Mouse (Mus musculus) bone marrow, adult 2 months (tissue): ENCODE measurements around the gene Usp36. TPM values are rescaled to one million over a fixed set of nuclear protein-coding genes. Genes with fewer than 3 reads are reported as not detected.

ENCODE experiments used
- H3K27ac ChIP-seq: fragments of 200-500 bp; 2 replicates; pipeline ENCODE4 v1.5.1; 2012; ENCODE audit warnings: low read depth, mild to moderate bottlenecking, control low read depth, inconsistent platforms, low read length; ENCODE audit not compliant: control insufficient read depth, poor library complexity, insufficient read depth
- H3K4me1 ChIP-seq: fragments of 200-500 bp; 2 replicates; pipeline ENCODE4 v1.6.1; 2011; ENCODE audit warnings: low read length; ENCODE audit not compliant: control insufficient read depth, insufficient read depth
- H3K4me3 ChIP-seq: fragments of 200-500 bp; replicated peaks from 2 replicates; pipeline ENCODE3; 2011; ENCODE audit warnings: mild to moderate bottlenecking, low read depth, low read length, control low read depth; ENCODE audit not compliant: control insufficient read depth
- CTCF ChIP-seq: fragments of 200-500 bp; IDR thresholded peaks from 2 replicates; pipeline ENCODE4 v1.5.1; 2011; ENCODE audit warnings: low read length, control low read depth; ENCODE audit not compliant: control insufficient read depth, insufficient read depth
- POLR2A ChIP-seq: fragments of 200-500 bp; IDR thresholded peaks from 2 replicates; pipeline ENCODE4 v1.6.1; 2011; ENCODE audit warnings: low read depth, mild to moderate bottlenecking, control low read depth, low read length, borderline replicate concordance; ENCODE audit not compliant: control insufficient read depth
- WGBS: fragments of 180-500 bp; shearing (Covaris S2); methylation state at CpG from one replicate; pipeline ENCODE4 v1.1.7; 2018; 5-methylcytosine and 5-hydroxymethylcytosine counted together
- polyA plus RNA-seq: library from polyadenylated mRNA; stranded (reverse); fragments of >200 nt; gene quantifications from 2 replicates; pipeline ENCODE4 v1.2.4, GENCODE M21; 2011; ENCODE audit warnings: low replicate concordance; ENCODE audit not compliant: missing spikeins, insufficient read depth, insufficient read length

Usp36 gene
- polyA plus RNA-seq, 1 experiment, result 18.5 TPM

- TF ChIP-seq POLR2A, result no peak
- no peak for TF ChIP-seq CTCF
- H3K4me3 ChIP-seq, result no peak overlapping the region
- peaks cover 12% of the 10 kb centered on the region for H3K4me1 ChIP-seq
- H3K27ac ChIP-seq, result no peak overlapping the region
- 27% methylated on average over 7 of the region's 7 CpGs for WGBS
These were observed 69.3 kb downstream of the Usp36 start for GRCm38 (mm10) chr11:118220561-118221262.

- Histone ChIP-seq H3K4me3 (no peak overlapping the region), H3K4me1 (peaks cover 15% of the 10 kb centered on the region), H3K27ac (no peak overlapping the region)
- TF ChIP-seq POLR2A (no peak), CTCF (no peak)
- WGBS, result 88% methylated on average over 4 of the region's 4 CpGs
These were observed 71.0 kb downstream of the Usp36 start for GRCm38 (mm10) chr11:118219066-118219465.

GRCm38 (mm10) chr11:118216468-118216867 lies 73.6 kb downstream of the Usp36 start:
- Histone ChIP-seq H3K27ac (peak overlapping the region; percentile 21), H3K4me1 (peaks cover 10% of the 10 kb centered on the region), H3K4me3 (no peak overlapping the region)
- no peak for TF ChIP-seq CTCF
- no peak for TF ChIP-seq POLR2A
- WGBS, result 79% methylated on average over 6 of the region's 6 CpGs

DNA sequence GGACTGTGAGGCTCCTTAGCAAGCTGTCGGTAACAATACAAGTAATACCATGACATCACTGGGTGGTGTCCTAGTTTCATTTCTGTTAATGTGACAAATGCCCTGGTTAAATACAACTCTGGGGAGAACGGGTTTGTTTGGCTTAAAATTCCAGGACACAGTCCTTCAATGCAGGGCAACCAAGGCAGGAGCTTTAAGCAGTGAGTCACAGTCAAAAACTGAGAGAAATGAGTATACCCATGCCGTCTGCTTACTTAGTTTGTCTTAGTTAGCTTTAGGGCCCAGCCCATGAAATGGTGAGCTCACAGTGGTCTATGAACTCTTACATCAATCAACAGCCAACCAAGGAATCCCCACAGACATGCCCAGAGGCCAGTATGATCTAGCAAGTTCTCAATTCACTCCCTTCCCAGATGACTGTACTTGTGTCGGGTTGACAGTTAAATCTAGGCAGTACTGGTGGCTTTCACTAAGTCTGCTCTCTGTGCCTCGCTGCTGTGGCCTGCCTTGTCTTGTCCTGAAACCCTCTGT lies 74.1 kb downstream of the Usp36 start:
- Histone ChIP-seq H3K4me1 (peaks cover 12% of the 10 kb centered on the region), H3K4me3 (no peak overlapping the region), H3K27ac (peak overlapping the region; percentile 21)
- WGBS, result 57% methylated on average over 5 of the region's 5 CpGs
- no peak for TF ChIP-seq CTCF
- no peak for TF ChIP-seq POLR2A

DNA sequence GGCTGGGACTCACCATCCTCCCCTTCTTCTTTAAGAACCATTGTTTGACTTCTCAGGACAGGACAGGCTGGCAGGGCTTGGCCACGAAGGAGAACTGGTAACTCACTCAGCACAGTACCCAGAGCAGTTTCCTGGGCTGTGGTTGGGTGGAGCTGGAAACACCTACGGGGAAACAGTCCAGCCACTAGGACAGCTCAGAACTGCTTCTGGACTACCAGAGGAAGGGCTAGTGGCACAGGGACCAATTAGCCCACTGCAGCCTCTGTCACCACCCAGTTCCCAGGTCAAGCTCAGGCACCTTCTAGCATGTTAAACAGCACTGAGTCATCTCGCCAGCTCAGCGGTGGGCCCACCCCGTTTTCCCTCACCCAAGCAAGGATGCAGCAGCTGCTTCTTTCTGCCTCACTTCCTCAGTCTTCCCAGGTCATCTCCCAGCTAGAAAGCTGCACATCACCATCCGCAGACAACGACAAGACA lies 77.4 kb downstream of the Usp36 start:
- Histone ChIP-seq H3K4me1 (peaks cover 28% of the 10 kb centered on the region), H3K27ac (peak overlapping the region; percentile 93), H3K4me3 (peak overlapping the region; percentile 50)
- WGBS, result 18% methylated on average over 7 of the region's 7 CpGs
- TF ChIP-seq CTCF (peak; percentile 13; the same call in 1 of the 2 replicates), POLR2A (no peak; the same call in 1 of the 2 replicates)

- peaks cover 29% of the 10 kb centered on the region for H3K4me1 ChIP-seq
- H3K4me3 ChIP-seq, result peak overlapping the region; percentile 72
- 9% methylated on average over 10 of the region's 10 CpGs for WGBS
- 0 out of 2 replicates have a peak, but pooled peaks have one; percentile 47 for TF ChIP-seq POLR2A
- TF ChIP-seq CTCF, result no peak
- H3K27ac ChIP-seq, result peak overlapping the region; percentile 93
These were observed 78.1 kb downstream of the Usp36 start for GRCm38 (mm10) chr11:118211749-118212635.

GRCm38 (mm10) chr11:118210962-118211361 lies 79.1 kb downstream of the Usp36 start:
- WGBS, result 23% methylated on average over 5 of the region's 5 CpGs

DNA sequence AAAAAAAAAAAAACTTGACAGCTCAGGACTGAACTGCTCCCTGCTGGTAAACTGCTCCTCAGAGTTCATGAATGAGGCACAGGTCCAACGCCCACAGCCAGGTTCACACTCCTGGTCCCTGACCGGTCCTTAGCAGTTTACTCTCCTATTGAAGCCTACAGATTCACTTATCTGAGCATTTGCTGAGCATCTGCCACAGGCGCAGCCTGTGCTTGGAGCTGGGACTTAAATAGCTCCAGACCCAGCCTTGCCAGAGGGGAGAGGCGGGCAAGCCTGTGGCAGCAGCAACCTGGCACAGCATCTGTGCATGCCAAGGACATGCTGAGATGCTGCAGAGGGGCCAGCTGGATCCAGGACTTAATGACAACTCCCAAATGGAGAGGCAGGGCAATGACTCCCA lies 79.9 kb downstream of the Usp36 start:
- Histone ChIP-seq H3K4me1 (peaks cover 27% of the 10 kb centered on the region), H3K4me3 (no peak overlapping the region), H3K27ac (peak overlapping the region; percentile 26; the same call in 1 of the 2 replicates)
- TF ChIP-seq CTCF, result no peak
- 82% methylated on average over 4 of the region's 4 CpGs for WGBS

More at GRCm38 (mm10) chr11:118210962-118211361, 79.1 kb downstream of the Usp36 start:
- peak overlapping the region; percentile 93 for H3K27ac ChIP-seq
- no peak overlapping the region for H3K4me3 ChIP-seq
- no peak for TF ChIP-seq POLR2A
- no peak for TF ChIP-seq CTCF
- peaks cover 27% of the 10 kb centered on the region for H3K4me1 ChIP-seq

Other genes starting within 250 kb of the Usp36 start
- gene Dnah17, start 159.6 kb downstream of the Usp36 start, polyA plus RNA-seq, result 0.56 and 1.6 TPM in 2 replicates
- 19.2 and 28.3 TPM in 2 replicates for gene Cyth1, start 41.7 kb downstream of the Usp36 start, polyA plus RNA-seq
- gene Cep295nl, start 52.3 kb upstream of the Usp36 start, polyA plus RNA-seq, result 1.4 and 1.5 TPM in 2 replicates
- gene Timp2, start 65.5 kb upstream of the Usp36 start, polyA plus RNA-seq, result 6.5 and 37.6 TPM in 2 replicates
- 43.9 and 52.7 TPM in 2 replicates for gene Lgals3bp, start 111.8 kb upstream of the Usp36 start, polyA plus RNA-seq
- gene Cant1, start 128.8 kb upstream of the Usp36 start, polyA plus RNA-seq, result 8.3 and 14.6 TPM in 2 replicates
- gene C1qtnf1, start 138.0 kb upstream of the Usp36 start, polyA plus RNA-seq, result 1.5 and 1.8 TPM in 2 replicates
- 7.4 and 15.0 TPM in 2 replicates for gene Engase, start 186.6 kb upstream of the Usp36 start, polyA plus RNA-seq